ENCODE assay signal across 11 mouse cellular contexts in the genomic region with DNA sequence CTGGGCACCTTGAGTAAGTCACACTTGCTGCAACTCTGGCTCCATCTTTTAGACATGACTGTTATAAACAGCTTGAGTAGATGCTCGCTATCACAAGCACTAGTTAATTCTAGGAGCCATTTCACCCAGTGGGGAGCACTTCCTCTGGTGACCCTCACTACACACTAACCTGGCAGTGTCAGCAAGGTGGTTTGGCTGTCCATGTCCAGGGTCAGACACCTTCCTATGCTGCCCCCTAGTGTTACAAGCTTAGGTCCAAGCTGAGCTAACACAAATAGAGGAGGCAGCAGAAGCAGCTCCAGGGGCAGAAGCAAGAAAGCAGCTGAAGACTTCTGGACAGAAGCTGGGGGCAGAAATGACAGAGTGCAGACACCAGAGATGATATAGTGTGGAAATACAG. TPM values are rescaled to one million over a fixed set of nuclear protein-coding genes. Genes with fewer than 3 reads are reported as not detected.
DNase-seq lines count a peak whose midpoint lies in the region; ATAC-seq and TF ChIP-seq lines count a peak whose summit lies in the region.
"Had no signal": no experiment of that assay in that cellular context is flagged by ENCODE, and none has a peak within 500 bp of the region (broad histone marks: within the 10 kb centered on the region; RNA-seq: fewer than 3 reads in every experiment).

No protein-coding gene starts in this region.

- DNase-seq in layer of hippocampus, postnatal 10 days (ENCODE audit: low spot score in 2 of 2) = peak; percentile 6 to 17
- DNase-seq in layer of hippocampus, adult 9-11 months = no peak
- peak; percentile 62 for DNase-seq in MEL-GATA-1-ER (ENCODE audit: extremely low read depth, low read depth)
- DNase-seq in brain, embryonic 14.5 days (ENCODE audit: low read depth) = peak; percentile 15
- DNase-seq in lung, adult 2 months = peak; percentile 52
- peak; percentile 74 for DNase-seq in splenic B cell, adult 2 months (ENCODE audit: low read depth, low spot score)

- H3K4me1 ChIP-seq in heart, embryonic 12.5 days (replicated peaks) = no peaks in the 10 kb centered on the region
- H3K4me1 ChIP-seq in lung, adult 2 months (ENCODE audit: control insufficient read depth, insufficient read depth, low read length) = peaks cover 8% of the 10 kb centered on the region
- 0 out of 2 replicates have a peak, but pooled peaks cover 2% of the 10 kb centered on the region for H3K4me1 ChIP-seq in forebrain, embryonic 15.5 days

- TF ChIP-seq POLR2A in brain, embryonic 14.5 days (IDR thresholded peaks at IDR 0.05; ENCODE audit: borderline replicate concordance, extremely low read depth, insufficient read depth, insufficient read length, poor library complexity, severe bottlenecking) = no peak
- TF ChIP-seq POLR2A in lung, adult 2 months (IDR thresholded peaks at IDR 0.05; ENCODE audit: borderline replicate concordance, extremely low read depth, low read depth, low read length) = no peak

- H3K4me3 ChIP-seq in heart, embryonic 12.5 days = no peak overlapping the region
- no peak overlapping the region for H3K4me3 ChIP-seq in lung, adult 2 months (replicated peaks; ENCODE audit: extremely low read depth, low read depth, low read length)
- H3K4me3 ChIP-seq in forebrain, embryonic 15.5 days = no peak overlapping the region
- H3K4me3 ChIP-seq: embryonic facial prominence, embryonic 13.5 days; limb, embryonic 12.5 days; stomach, embryonic 15.5 days had no signal

- ATAC-seq in heart, embryonic 12.5 days (ENCODE audit: insufficient number of reproducible peaks, low FRiP score) = 0 out of 2 replicates have a peak, but pooled peaks have one; percentile 42
- no peak for ATAC-seq in forebrain, embryonic 15.5 days (replicated peaks)

- H3K27ac ChIP-seq in heart, embryonic 12.5 days (ENCODE audit: poor library complexity, severe bottlenecking) = no peak overlapping the region
- no peak overlapping the region for H3K27ac ChIP-seq in forebrain, embryonic 15.5 days (replicated peaks)
- H3K27ac ChIP-seq: embryonic facial prominence, embryonic 13.5 days; limb, embryonic 12.5 days; stomach, embryonic 15.5 days had no signal

- H3K9me3 ChIP-seq in heart, embryonic 12.5 days (replicated peaks) = no peaks in the 10 kb centered on the region
- no peaks in the 10 kb centered on the region for H3K9me3 ChIP-seq in forebrain, embryonic 15.5 days
- H3K9me3 ChIP-seq: embryonic facial prominence, embryonic 13.5 days; limb, embryonic 12.5 days; stomach, embryonic 15.5 days had no signal

- H3K36me3 ChIP-seq in heart, embryonic 12.5 days = no peaks in the 10 kb centered on the region
- H3K36me3 ChIP-seq in splenic B cell, adult 2 months (ENCODE audit: control insufficient read depth, insufficient read depth, low read length, poor library complexity, severe bottlenecking) = no peaks in the 10 kb centered on the region
- H3K36me3 ChIP-seq in forebrain, embryonic 15.5 days = no peaks in the 10 kb centered on the region
- H3K36me3 ChIP-seq: embryonic facial prominence, embryonic 13.5 days; limb, embryonic 12.5 days; stomach, embryonic 15.5 days had no signal

- H3K9ac ChIP-seq in heart, embryonic 12.5 days = no peak overlapping the region
- H3K9ac ChIP-seq in forebrain, embryonic 15.5 days (replicated peaks) = no peak overlapping the region
- H3K9ac ChIP-seq: embryonic facial prominence, embryonic 13.5 days; limb, embryonic 12.5 days; stomach, embryonic 15.5 days had no signal

- TF ChIP-seq CTCF in brain, embryonic 14.5 days (IDR thresholded peaks at IDR 0.05; ENCODE audit: borderline replicate concordance, extremely low read depth, insufficient read depth, insufficient read length) = peak; percentile 28; the same call in 1 of the 2 replicates
- peak; percentile 77 for TF ChIP-seq CTCF in lung, adult 2 months (IDR thresholded peaks at IDR 0.05; ENCODE audit: insufficient read depth, low read length)

- H3K27me3 ChIP-seq in heart, embryonic 12.5 days (replicated peaks) = no peaks in the 10 kb centered on the region
- no peaks in the 10 kb centered on the region for H3K27me3 ChIP-seq in splenic B cell, adult 2 months (ENCODE audit: control insufficient read depth, insufficient read depth, low read length, poor library complexity, severe bottlenecking)
- H3K27me3 ChIP-seq in forebrain, embryonic 15.5 days = no peaks in the 10 kb centered on the region
- H3K27me3 ChIP-seq: embryonic facial prominence, embryonic 13.5 days; limb, embryonic 12.5 days; stomach, embryonic 15.5 days had no signal

- no peak overlapping the region for H3K4me2 ChIP-seq in heart, embryonic 12.5 days
- H3K4me2 ChIP-seq in forebrain, embryonic 15.5 days (replicated peaks) = no peak overlapping the region
- H3K4me2 ChIP-seq: embryonic facial prominence, embryonic 13.5 days; limb, embryonic 12.5 days; stomach, embryonic 15.5 days had no signal

- WGBS in heart, embryonic 12.5 days = 39% methylated on average over 1 of the region's 1 CpGs
- 76% methylated on average over 1 of the region's 1 CpGs for WGBS in lung, adult 2 months
- WGBS in forebrain, embryonic 15.5 days = 66% methylated on average over 1 of the region's 1 CpGs

RNA-seq across cellular contexts. Expression of gene S100a10, which starts 38.6 kb away (rescaled TPM):
- 10 to 100 TPM; 66.3 to 71.8 TPM for total RNA-seq in layer of hippocampus, postnatal 10 days (2021)
- 58.6 and 70.5 TPM in 2 replicates for polyA plus RNA-seq in brain, embryonic 14.5 days (2012; rRNA removed)
- polyA plus RNA-seq in heart, embryonic 12.5 days (2016; fragmentation: Nextera tagmentation; extraction: Ambion mirVana) = 186 and 199 TPM in 2 replicates
- 61.1 and 79.5 TPM in 2 replicates for polyA plus RNA-seq in lung, adult 2 months (2012; rRNA removed)
- polyA plus RNA-seq in forebrain, embryonic 15.5 days (2015; fragmentation: Nextera tagmentation; extraction: Ambion mirVana) = 114 and 115 TPM in 2 replicates

RNA-seq across cellular contexts. Expression of gene Tdpoz2, which starts 59.0 kb away (rescaled TPM):
- not detected for total RNA-seq in layer of hippocampus, postnatal 10 days (2021)
- polyA plus RNA-seq in brain, embryonic 14.5 days (2012; rRNA removed) = not detected in 2 replicates
- polyA plus RNA-seq in heart, embryonic 12.5 days (2016; fragmentation: Nextera tagmentation; extraction: Ambion mirVana) = not detected in 2 replicates
- not detected in 2 replicates for polyA plus RNA-seq in lung, adult 2 months (2012; rRNA removed)
- polyA plus RNA-seq in forebrain, embryonic 15.5 days (2015; fragmentation: Nextera tagmentation; extraction: Ambion mirVana) = not detected in 2 replicates
- polyA plus RNA-seq: embryonic facial prominence, embryonic 13.5 days; limb, embryonic 12.5 days; stomach, embryonic 15.5 days had no signal
